Mouse (Mus musculus): Measurements from ENCODE around the gene Nr6a1.
A peak's percentile ranks its signal among the peaks of the same experiment; 100 is the strongest.

The Nr6a1 gene

GRCm38 (mm10) chr2:38927115-38927979 is at the start of gene Nr6a1:
Gene Nr6a1 (minus strand): TSS chr2:38927688.
- peak; percentile 86 for DNase-seq (ENCODE audit: extremely low spot score)

GRCm38 (mm10) chr2:38975941-38976805 is 48.7 kb upstream of the Nr6a1 start:
- no peak for DNase-seq (ENCODE audit: extremely low spot score)

GRCm38 (mm10) chr2:38975181-38975580 is 47.7 kb upstream of the Nr6a1 start:
- no peak for DNase-seq (ENCODE audit: extremely low spot score)

- no peak for DNase-seq (ENCODE audit: extremely low spot score)
These were observed 46.7 kb upstream of the Nr6a1 start for GRCm38 (mm10) chr2:38974171-38974570.

GRCm38 (mm10) chr2:38973701-38974100 is 46.2 kb upstream of the Nr6a1 start:
- DNase-seq (ENCODE audit: extremely low spot score): no peak

GRCm38 (mm10) chr2:38973223-38973622 is 45.7 kb upstream of the Nr6a1 start:
- DNase-seq (ENCODE audit: extremely low spot score): no peak

GRCm38 (mm10) chr2:38970057-38970456 is 42.6 kb upstream of the Nr6a1 start:
- DNase-seq (ENCODE audit: extremely low spot score): no peak

GRCm38 (mm10) chr2:38969650-38970049 is 42.2 kb upstream of the Nr6a1 start:
- no peak for DNase-seq (ENCODE audit: extremely low spot score)

GRCm38 (mm10) chr2:38964198-38964597 is 36.7 kb upstream of the Nr6a1 start:
- DNase-seq (ENCODE audit: extremely low spot score): peak; percentile 31

- DNase-seq (ENCODE audit: extremely low spot score): no peak
These were observed 30.3 kb upstream of the Nr6a1 start for GRCm38 (mm10) chr2:38957671-38958223.

GRCm38 (mm10) chr2:38956062-38956461 is 28.6 kb upstream of the Nr6a1 start:
- DNase-seq (ENCODE audit: extremely low spot score): no peak

- no peak for DNase-seq (ENCODE audit: extremely low spot score)
These were observed 25.8 kb upstream of the Nr6a1 start for GRCm38 (mm10) chr2:38953152-38953883.

- DNase-seq (ENCODE audit: extremely low spot score): no peak
These were observed 22.8 kb upstream of the Nr6a1 start for GRCm38 (mm10) chr2:38950281-38950719.

- DNase-seq (ENCODE audit: extremely low spot score): no peak
These were observed 20.1 kb upstream of the Nr6a1 start for GRCm38 (mm10) chr2:38947566-38947965.

GRCm38 (mm10) chr2:38944460-38945161 is 17.1 kb upstream of the Nr6a1 start:
- DNase-seq (ENCODE audit: extremely low spot score): no peak

GRCm38 (mm10) chr2:38943977-38944376 is 16.5 kb upstream of the Nr6a1 start:
- DNase-seq (ENCODE audit: extremely low spot score): no peak

- DNase-seq (ENCODE audit: extremely low spot score): no peak
These were observed 15.7 kb upstream of the Nr6a1 start for GRCm38 (mm10) chr2:38943161-38943560.

- no peak for DNase-seq (ENCODE audit: extremely low spot score)
These were observed 14.4 kb upstream of the Nr6a1 start for GRCm38 (mm10) chr2:38941898-38942297.

- no peak for DNase-seq (ENCODE audit: extremely low spot score)
These were observed 13.9 kb upstream of the Nr6a1 start for GRCm38 (mm10) chr2:38941426-38941825.

- DNase-seq (ENCODE audit: extremely low spot score): no peak
These were observed 11.6 kb upstream of the Nr6a1 start for GRCm38 (mm10) chr2:38939047-38939446.

- DNase-seq (ENCODE audit: extremely low spot score): no peak
These were observed 10.5 kb upstream of the Nr6a1 start for GRCm38 (mm10) chr2:38938007-38938406.
